Mouse (Mus musculus) olfactory bulb, adult 2 months (tissue): Measurements from ENCODE around the gene Scaf11. TPM values are rescaled to one million over a fixed set of nuclear protein-coding genes. Genes with fewer than 3 reads are reported as not detected.

Experiments used
- H3K27ac ChIP-seq: fragments of 200-500 bp; 2 replicates; pipeline ENCODE4 v1.5.1; 2012; ENCODE audit warnings: low read depth, low read length; ENCODE audit not compliant: insufficient read depth
- H3K4me1 ChIP-seq: fragments of 200-500 bp; 2 replicates; pipeline ENCODE4 v1.6.1; 2012; ENCODE audit warnings: low read length; ENCODE audit not compliant: control insufficient read depth, insufficient read depth
- H3K4me3 ChIP-seq: fragments of 200-500 bp; 2 replicates; pipeline ENCODE4 v1.5.1; 2012; ENCODE audit warnings: mild to moderate bottlenecking, low read depth, low read length, moderate library complexity; ENCODE audit not compliant: insufficient read depth
- CTCF ChIP-seq: fragments of 200-500 bp; IDR thresholded peaks from 2 replicates; pipeline ENCODE4 v1.5.1; 2012; ENCODE audit warnings: low read depth, mild to moderate bottlenecking, low read length, moderate library complexity; ENCODE audit not compliant: insufficient read depth
- POLR2A ChIP-seq: fragments of 200-500 bp; IDR thresholded peaks from 2 replicates; pipeline ENCODE4 v1.6.1; 2012; ENCODE audit warnings: mild to moderate bottlenecking, low read depth, low read length, moderate library complexity; ENCODE audit not compliant: insufficient read depth
- WGBS: fragments of 180-500 bp; shearing (Covaris S2); methylation state at CpG from one replicate; pipeline ENCODE4 v1.1.7; 2018; 5-methylcytosine and 5-hydroxymethylcytosine counted together
- polyA plus RNA-seq: library from polyadenylated mRNA; stranded (reverse); fragments of >200 nt; gene quantifications from 2 replicates; pipeline ENCODE4 v1.2.4, GENCODE M21; 2012; ENCODE audit warnings: low replicate concordance; ENCODE audit not compliant: missing spikeins, insufficient read depth, insufficient read length

Scaf11 gene
- polyA plus RNA-seq, 1 experiment: not detected

- H3K4me3 ChIP-seq: no peak overlapping the region
- no peak for TF ChIP-seq CTCF
- TF ChIP-seq POLR2A: no peak
- 94% methylated on average over 1 of the region's 1 CpGs for WGBS
- no peaks in the 10 kb centered on the region for H3K4me1 ChIP-seq
- H3K27ac ChIP-seq: no peak overlapping the region
Measured at GRCm38 (mm10) chr15:96434202-96434601, 26.4 kb downstream of the Scaf11 start.

GRCm38 (mm10) chr15:96419920-96420319 is 40.7 kb downstream of the Scaf11 start:
- Histone ChIP-seq H3K27ac (no peak overlapping the region), H3K4me1 (peaks cover 2% of the 10 kb centered on the region; the same call in 1 of the 2 replicates), H3K4me3 (no peak overlapping the region)
- WGBS: 96% methylated on average over 8 of the region's 8 CpGs
- TF ChIP-seq POLR2A (no peak), CTCF (no peak)

- TF ChIP-seq POLR2A: no peak
- TF ChIP-seq CTCF: no peak
- H3K4me1 ChIP-seq: peaks cover 2% of the 10 kb centered on the region; the same call in 1 of the 2 replicates
- no peak overlapping the region for H3K27ac ChIP-seq
- 94% methylated on average over 12 of the region's 12 CpGs for WGBS
- H3K4me3 ChIP-seq: no peak overlapping the region
Measured at GRCm38 (mm10) chr15:96418161-96418560, 42.5 kb downstream of the Scaf11 start.

- Histone ChIP-seq H3K4me3 (no peak overlapping the region), H3K4me1 (0 out of 2 replicates have a peak, but pooled peaks cover 2% of the 10 kb centered on the region), H3K27ac (no peak overlapping the region)
- 85% methylated on average over 6 of the region's 6 CpGs for WGBS
- TF ChIP-seq CTCF (no peak), POLR2A (no peak)
Measured at GRCm38 (mm10) chr15:96408717-96409121, 51.9 kb downstream of the Scaf11 start.

GRCm38 (mm10) chr15:96407151-96407550 is 53.5 kb downstream of the Scaf11 start:
- Histone ChIP-seq H3K4me3 (no peak overlapping the region), H3K4me1 (0 out of 2 replicates have a peak, but pooled peaks cover 2% of the 10 kb centered on the region), H3K27ac (no peak overlapping the region)
- TF ChIP-seq POLR2A (no peak), CTCF (no peak)
- whole genome bisulfite sequencing: 85% methylated on average over 2 of the region's 2 CpGs

GRCm38 (mm10) chr15:96406253-96406652 is 54.4 kb downstream of the Scaf11 start:
- Histone ChIP-seq H3K4me3 (no peak overlapping the region), H3K27ac (no peak overlapping the region), H3K4me1 (0 out of 2 replicates have a peak, but pooled peaks cover 2% of the 10 kb centered on the region)
- WGBS: 86% methylated on average over 4 of the region's 4 CpGs
- TF ChIP-seq CTCF (no peak), POLR2A (no peak)

GRCm38 (mm10) chr15:96405548-96405947 is 55.1 kb downstream of the Scaf11 start:
- whole genome bisulfite sequencing: 35% methylated on average over 5 of the region's 5 CpGs
- no peak for TF ChIP-seq POLR2A
- no peak for TF ChIP-seq CTCF

GRCm38 (mm10) chr15:96398333-96398732 is 62.3 kb downstream of the Scaf11 start:
- no peaks in the 10 kb centered on the region for H3K4me1 ChIP-seq
- 58% methylated on average over 10 of the region's 10 CpGs for WGBS
- H3K27ac ChIP-seq: no peak overlapping the region
- TF ChIP-seq CTCF: no peak
- no peak for TF ChIP-seq POLR2A
- no peak overlapping the region for H3K4me3 ChIP-seq

More at GRCm38 (mm10) chr15:96405548-96405947, 55.1 kb downstream of the Scaf11 start:
- H3K4me1 ChIP-seq: 0 out of 2 replicates have a peak, but pooled peaks cover 2% of the 10 kb centered on the region
- no peak overlapping the region for H3K27ac ChIP-seq
- H3K4me3 ChIP-seq: no peak overlapping the region

- no peaks in the 10 kb centered on the region for H3K4me1 ChIP-seq
- H3K4me3 ChIP-seq: no peak overlapping the region
- H3K27ac ChIP-seq: no peak overlapping the region
- WGBS: 87% methylated on average over 8 of the region's 8 CpGs
- no peak for TF ChIP-seq POLR2A
- no peak for TF ChIP-seq CTCF
Measured at GRCm38 (mm10) chr15:96396641-96397344, 63.9 kb downstream of the Scaf11 start.

- WGBS: 97% methylated on average over 6 of the region's 6 CpGs
- no peak overlapping the region for H3K4me3 ChIP-seq
Measured at GRCm38 (mm10) chr15:96395071-96395470, 65.6 kb downstream of the Scaf11 start.

More at GRCm38 (mm10) chr15:96395071-96395470, 65.6 kb downstream of the Scaf11 start:
- Histone ChIP-seq H3K4me1 (no peaks in the 10 kb centered on the region), H3K27ac (no peak overlapping the region)
- no peak for TF ChIP-seq POLR2A
- no peak for TF ChIP-seq CTCF
